Mouse (Mus musculus) forebrain, postnatal 0 days (tissue): ENCODE measurements around the gene Slc29a2. TPM values are rescaled to one million over a fixed set of nuclear protein-coding genes. Genes with fewer than 3 reads are reported as not detected.

ENCODE experiments used
- ATAC-seq: fragments of 200-750 bp; cut with Nextera tagmentation; 2 replicates; pipeline ENCODE4 v1.8.0; 2017; ENCODE audit warnings: mild to moderate bottlenecking, moderate library complexity
- DNase-seq: peaks from one replicate; pipeline ENCODE4 v3.0.0-alpha.2; 2015
- H3K27ac ChIP-seq: fragments of 300-500 bp; sonication (generic); 2 replicates; pipeline ENCODE4 v1.5.1; 2014; ENCODE audit warnings: low read depth, mild to moderate bottlenecking, antibody characterized with exemption, low read length, moderate library complexity, mixed read lengths
- H3K27me3 ChIP-seq: fragments of 300-500 bp; sonication (generic); 2 replicates; pipeline ENCODE4 v1.6.1; 2014; ENCODE audit warnings: mild to moderate bottlenecking, low read length, mixed read lengths; ENCODE audit not compliant: insufficient read depth
- H3K36me3 ChIP-seq: fragments of 300-500 bp; sonication (generic); 2 replicates; pipeline ENCODE4 v1.6.1; 2014; ENCODE audit warnings: mild to moderate bottlenecking, moderate library complexity; ENCODE audit not compliant: insufficient read depth
- H3K4me1 ChIP-seq: fragments of 300-500 bp; sonication (generic); 2 replicates; pipeline ENCODE4 v1.6.1; 2014; ENCODE audit warnings: antibody characterized with exemption; ENCODE audit not compliant: insufficient read depth
- H3K4me2 ChIP-seq: fragments of 300-500 bp; sonication (generic); 2 replicates; pipeline ENCODE4 v1.6.1; 2014; ENCODE audit warnings: low read depth, mild to moderate bottlenecking, moderate library complexity
- H3K4me3 ChIP-seq: fragments of 300-500 bp; sonication (generic); 2 replicates; pipeline ENCODE4 v1.5.1; 2014; ENCODE audit warnings: low read depth, low read length, mixed read lengths
- H3K9ac ChIP-seq: fragments of 300-500 bp; sonication (generic); 2 replicates; pipeline ENCODE4 v1.6.1; 2014; ENCODE audit warnings: mild to moderate bottlenecking
- H3K9me3 ChIP-seq: fragments of 300-500 bp; sonication (generic); 2 replicates; pipeline ENCODE4 v1.6.1; 2016; ENCODE audit warnings: low read length
- CTCF ChIP-seq: sonication (generic); IDR thresholded peaks from 2 replicates; pipeline ENCODE4 v1.5.1; 2016; ENCODE audit warnings: antibody characterized with exemption, control low read depth, low read depth
- WGBS: fragments of 180-500 bp; shearing (Covaris S2); extraction: QIAGEN DNeasy Blood & Tissue Kit; methylation state at CpG from one replicate; pipeline ENCODE4 v1.1.7; 2014; 5-methylcytosine and 5-hydroxymethylcytosine counted together
- polyA plus RNA-seq: library from polyadenylated mRNA; unstranded; fragments of >200 nt; fragmentation: Nextera tagmentation; extraction: Ambion mirVana; gene quantifications from 2 replicates; pipeline ENCODE4 v1.2.1, GENCODE M21; 2015
- total RNA-seq: library from RNA; depleted of rRNA; stranded (reverse); fragments of >200 nt; gene quantifications from 2 replicates; pipeline ENCODE4 v1.2.3, GENCODE M21; 2014

Slc29a2 gene
- total and polyA plus RNA-seq, 2 experiments from 2014 or later = 14.2 to 17.1 TPM

GRCm38 (mm10) chr19:5051515-5051914 lies 27.9 kb downstream of the Slc29a2 start:
- ATAC-seq = no peak
- Histone ChIP-seq H3K4me3 (no peak overlapping the region), H3K27ac (no peak overlapping the region), H3K9ac (no peak overlapping the region), H3K9me3 (no peaks in the 10 kb centered on the region), H3K4me1 (peaks cover 7% of the 10 kb centered on the region; the same call in 1 of the 2 replicates), H3K36me3 (peaks cover 29% of the 10 kb centered on the region), H3K4me2 (no peak overlapping the region), H3K27me3 (no peaks in the 10 kb centered on the region)
- TF ChIP-seq CTCF = no peak
- 39% methylated on average over 3 of the region's 3 CpGs for WGBS
- no peak for DNase-seq

DNA sequence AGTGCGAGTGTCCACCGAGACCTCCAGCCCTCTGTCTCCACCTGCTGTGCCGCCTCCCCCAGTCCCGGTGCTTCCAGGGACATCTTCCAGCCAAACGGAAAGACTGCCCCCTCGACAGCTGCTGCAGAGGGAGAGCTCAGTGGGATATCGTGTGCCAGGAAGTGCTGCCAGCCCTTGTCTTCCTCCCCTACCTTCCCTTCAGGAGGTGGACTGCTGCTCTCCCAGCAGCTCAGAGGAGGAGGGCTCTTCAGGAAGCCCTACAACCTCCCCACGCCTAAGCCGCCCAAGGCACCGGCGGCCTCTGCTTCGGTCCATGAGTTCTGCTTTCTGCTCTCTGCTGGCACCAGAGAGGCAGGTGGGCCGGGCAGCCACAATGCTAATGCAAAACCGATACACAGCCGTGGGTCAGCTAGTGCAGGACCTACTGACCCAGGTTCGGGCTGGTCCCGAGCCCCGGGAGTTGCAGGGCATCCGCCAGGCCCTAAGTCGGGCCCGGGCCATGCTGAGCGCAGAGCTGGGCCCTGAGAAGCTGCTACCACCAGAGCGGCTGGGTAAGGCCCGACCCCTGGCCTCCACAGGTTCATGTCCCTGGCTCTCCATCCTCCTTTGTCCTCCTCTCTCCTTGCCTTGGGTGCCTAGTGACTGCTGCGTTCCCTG lies 28.6 kb downstream of the Slc29a2 start:
- H3K4me2 ChIP-seq = no peak overlapping the region

DNA sequence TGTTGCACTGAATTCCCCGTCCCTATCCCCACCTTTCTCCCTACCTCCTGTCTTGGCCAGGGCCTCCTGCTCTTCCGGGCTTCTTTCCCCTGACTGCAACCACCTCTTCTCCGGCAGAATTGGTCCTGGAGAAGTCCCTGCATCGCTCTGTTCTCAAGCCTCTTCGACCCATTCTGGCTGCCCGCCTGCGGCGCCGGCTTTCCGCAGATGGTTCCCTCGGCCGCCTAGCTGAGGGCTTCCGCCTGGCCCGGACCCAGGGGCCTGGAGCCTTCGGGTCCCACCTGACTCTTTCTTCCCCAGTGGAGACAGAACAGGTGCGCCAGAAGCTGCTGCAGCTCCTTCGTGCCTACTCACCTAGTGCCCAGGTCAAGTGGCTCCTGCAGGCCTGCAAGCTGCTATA lies 29.2 kb downstream of the Slc29a2 start:
- ATAC-seq = no peak
- H3K27me3 ChIP-seq = no peaks in the 10 kb centered on the region
- TF ChIP-seq CTCF = no peak
- no peak for DNase-seq
- no peak overlapping the region for H3K4me2 ChIP-seq
- 69% methylated on average over 17 of the region's 17 CpGs for WGBS
- H3K27ac ChIP-seq = no peak overlapping the region
- H3K36me3 ChIP-seq = peaks cover 18% of the 10 kb centered on the region
- H3K4me3 ChIP-seq = no peak overlapping the region
- no peak overlapping the region for H3K9ac ChIP-seq
- no peaks in the 10 kb centered on the region for H3K9me3 ChIP-seq
- peaks cover 7% of the 10 kb centered on the region; the same call in 1 of the 2 replicates for H3K4me1 ChIP-seq

More for the DNA sequence above, 28.6 kb downstream of the Slc29a2 start:
- Histone ChIP-seq H3K36me3 (peaks cover 22% of the 10 kb centered on the region), H3K27ac (no peak overlapping the region), H3K9me3 (no peaks in the 10 kb centered on the region), H3K9ac (no peak overlapping the region), H3K27me3 (no peaks in the 10 kb centered on the region), H3K4me1 (peaks cover 7% of the 10 kb centered on the region; the same call in 1 of the 2 replicates), H3K4me3 (no peak overlapping the region)
- 42% methylated on average over 25 of the region's 25 CpGs for WGBS
- no peak for DNase-seq
- no peak for ATAC-seq
- no peak for TF ChIP-seq CTCF

- no peak overlapping the region for H3K9ac ChIP-seq
- no peaks in the 10 kb centered on the region for H3K27me3 ChIP-seq
- ATAC-seq (no peak), DNase-seq (peak; percentile 29)
- WGBS = 16% methylated on average over 9 of the region's 9 CpGs
- no peaks in the 10 kb centered on the region for H3K9me3 ChIP-seq
- no peak overlapping the region for H3K27ac ChIP-seq
- no peak overlapping the region for H3K4me3 ChIP-seq
- peaks cover 7% of the 10 kb centered on the region; the same call in 1 of the 2 replicates for H3K4me1 ChIP-seq
- peak; percentile 71 for TF ChIP-seq CTCF
- no peak overlapping the region for H3K4me2 ChIP-seq
- peaks cover 11% of the 10 kb centered on the region for H3K36me3 ChIP-seq
These were observed 30.2 kb downstream of the Slc29a2 start for GRCm38 (mm10) chr19:5053909-5054308.

GRCm38 (mm10) chr19:5056251-5056650 lies 32.6 kb downstream of the Slc29a2 start:
- Histone ChIP-seq H3K4me3 (no peak overlapping the region), H3K4me1 (no peaks in the 10 kb centered on the region), H3K27me3 (no peaks in the 10 kb centered on the region), H3K9me3 (no peaks in the 10 kb centered on the region), H3K4me2 (no peak overlapping the region), H3K36me3 (peaks cover 1% of the 10 kb centered on the region; the same call in 1 of the 2 replicates), H3K9ac (no peak overlapping the region), H3K27ac (no peak overlapping the region)
- peak; percentile 81 for TF ChIP-seq CTCF
- DNase-seq (peak; percentile 76), ATAC-seq (peak; percentile 66)
- WGBS = 13% methylated on average over 6 of the region's 6 CpGs

DNA sequence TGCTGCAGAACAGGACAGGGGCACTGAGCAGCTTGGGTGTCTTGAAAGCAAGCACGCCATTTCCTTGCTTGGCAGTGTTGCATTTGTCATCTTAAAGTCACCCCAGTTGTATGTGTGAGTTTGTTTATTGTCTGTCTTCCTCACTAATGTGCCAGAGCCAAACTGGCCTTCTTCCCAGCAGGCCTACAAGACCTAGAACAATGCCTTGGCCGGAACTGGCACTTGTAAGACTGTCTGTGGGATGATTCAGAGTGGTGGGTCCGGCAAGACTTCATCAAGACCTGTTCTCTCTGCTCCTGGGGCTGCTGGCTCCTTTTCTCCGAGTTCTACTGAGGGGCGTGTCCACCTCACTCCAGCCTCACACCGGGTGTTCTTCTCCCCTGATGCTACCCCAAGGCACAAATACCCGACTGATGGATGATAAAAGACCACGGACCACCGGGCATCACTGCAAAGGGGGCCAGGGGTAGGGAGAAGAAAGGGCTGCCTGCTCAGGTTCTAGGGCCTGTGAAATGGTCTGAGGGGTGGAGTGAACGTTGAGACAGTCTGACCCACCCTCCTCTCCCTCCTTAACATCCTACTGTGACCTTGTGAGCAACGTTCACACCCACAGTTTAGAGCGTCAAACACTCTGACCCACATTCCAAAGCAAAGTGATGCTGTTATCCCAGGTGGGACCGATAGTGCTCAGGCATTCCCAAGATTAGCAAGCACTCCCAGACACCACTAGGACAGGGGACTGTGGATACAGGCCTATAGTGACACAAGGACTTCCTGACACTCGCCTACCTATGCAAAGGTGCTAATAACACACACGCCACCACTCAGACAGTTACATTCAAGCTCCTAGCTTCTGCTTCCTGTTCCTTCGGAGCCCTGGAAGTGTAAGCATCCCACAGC lies 34.5 kb downstream of the Slc29a2 start:
- Histone ChIP-seq H3K9ac (no peak overlapping the region), H3K4me1 (no peaks in the 10 kb centered on the region), H3K4me2 (no peak overlapping the region), H3K4me3 (no peak overlapping the region), H3K27me3 (no peaks in the 10 kb centered on the region), H3K36me3 (no peaks in the 10 kb centered on the region), H3K9me3 (no peaks in the 10 kb centered on the region), H3K27ac (no peak overlapping the region)
- TF ChIP-seq CTCF = no peak
- WGBS = 28% methylated on average over 16 of the region's 16 CpGs
- no peak for ATAC-seq
- no peak for DNase-seq
